Mouse (Mus musculus) spleen, adult 2 months (tissue): ENCODE measurements at regions not wholly inside any gene's neighbourhood (a gene's known extent, or its start where the extent isn't known, plus 50 kb on each side); places are given as distances from the start of the nearest gene placed in this dataset.

ENCODE experiments used
- DNase-seq, 2 experiments: peaks; one replicate each; pipeline versions ENCODE4 v3.0.0 to v3.0.0-alpha.2; 2012 to 2021; ENCODE audit warnings: low spot score in 2 of 2, low read depth in 1 of 2
- H3K27ac ChIP-seq: fragments of 200-500 bp; 2 replicates; pipeline ENCODE4 v1.5.1; 2012; ENCODE audit warnings: low read length, inconsistent platforms; ENCODE audit not compliant: insufficient read depth
- H3K27me3 ChIP-seq: fragments of 200-500 bp; 2 replicates; pipeline ENCODE4 v1.6.1; 2012; ENCODE audit warnings: mild to moderate bottlenecking, moderate library complexity, low read length, inconsistent platforms; ENCODE audit not compliant: control insufficient read depth, insufficient read depth
- H3K36me3 ChIP-seq: fragments of 200-500 bp; 2 replicates; pipeline ENCODE4 v1.6.1; 2012; ENCODE audit warnings: mild to moderate bottlenecking, low read length, inconsistent platforms; ENCODE audit not compliant: control insufficient read depth, insufficient read depth
- H3K4me1 ChIP-seq: fragments of 200-500 bp; 2 replicates; pipeline ENCODE4 v1.6.1; 2011; ENCODE audit warnings: inconsistent platforms; ENCODE audit not compliant: control insufficient read depth, insufficient read depth, insufficient read length
- H3K4me3 ChIP-seq: fragments of 200-500 bp; 2 replicates; pipeline ENCODE4 v1.5.1; 2011; ENCODE audit warnings: mild to moderate bottlenecking, inconsistent platforms; ENCODE audit not compliant: insufficient read depth, insufficient read length; ENCODE audit errors: extremely low read depth
- CTCF ChIP-seq: fragments of 200-500 bp; IDR thresholded peaks from 2 replicates; pipeline ENCODE4 v1.5.1; 2011; ENCODE audit warnings: mild to moderate bottlenecking, inconsistent platforms; ENCODE audit not compliant: insufficient read depth, insufficient read length, insufficient replicate concordance; ENCODE audit errors: extremely low read depth
- POLR2A ChIP-seq: fragments of 200-500 bp; IDR thresholded peaks from 2 replicates; pipeline ENCODE4 v1.6.1; 2011; ENCODE audit warnings: low read depth, low read length, inconsistent platforms
- WGBS: fragments of 180-500 bp; shearing (Covaris S2); methylation state at CpG from one replicate; pipeline ENCODE4 v1.1.7; 2018; 5-methylcytosine and 5-hydroxymethylcytosine counted together

DNA sequence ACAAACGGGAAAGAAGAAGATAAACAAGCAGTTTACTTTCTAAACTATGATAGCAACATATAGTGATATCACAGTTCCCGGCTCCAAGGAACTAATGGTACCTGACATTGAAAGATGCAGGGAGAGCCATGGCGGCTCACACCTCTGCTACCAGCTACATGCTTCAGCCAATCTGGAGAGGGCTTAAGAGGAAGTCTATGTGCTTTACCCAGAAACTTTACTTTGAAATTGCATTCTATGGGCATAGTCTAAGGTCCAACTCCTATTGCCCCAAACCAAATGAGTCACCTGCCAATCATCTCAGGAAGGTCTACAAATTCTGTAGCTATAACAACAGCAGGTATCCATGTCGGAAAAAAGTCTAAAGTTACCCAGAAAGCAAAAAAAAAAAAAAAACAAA, 146.9 kb downstream of the Samd5 start:
- Histone ChIP-seq H3K4me1 (no peaks in the 10 kb centered on the region), H3K36me3 (no peaks in the 10 kb centered on the region), H3K27me3 (no peaks in the 10 kb centered on the region), H3K27ac (no peak overlapping the region), H3K4me3 (no peak overlapping the region)
- 86% methylated on average over 4 of the region's 4 CpGs for WGBS
- TF ChIP-seq CTCF: no peak
- no peak for TF ChIP-seq POLR2A
- no peak for DNase-seq

DNA sequence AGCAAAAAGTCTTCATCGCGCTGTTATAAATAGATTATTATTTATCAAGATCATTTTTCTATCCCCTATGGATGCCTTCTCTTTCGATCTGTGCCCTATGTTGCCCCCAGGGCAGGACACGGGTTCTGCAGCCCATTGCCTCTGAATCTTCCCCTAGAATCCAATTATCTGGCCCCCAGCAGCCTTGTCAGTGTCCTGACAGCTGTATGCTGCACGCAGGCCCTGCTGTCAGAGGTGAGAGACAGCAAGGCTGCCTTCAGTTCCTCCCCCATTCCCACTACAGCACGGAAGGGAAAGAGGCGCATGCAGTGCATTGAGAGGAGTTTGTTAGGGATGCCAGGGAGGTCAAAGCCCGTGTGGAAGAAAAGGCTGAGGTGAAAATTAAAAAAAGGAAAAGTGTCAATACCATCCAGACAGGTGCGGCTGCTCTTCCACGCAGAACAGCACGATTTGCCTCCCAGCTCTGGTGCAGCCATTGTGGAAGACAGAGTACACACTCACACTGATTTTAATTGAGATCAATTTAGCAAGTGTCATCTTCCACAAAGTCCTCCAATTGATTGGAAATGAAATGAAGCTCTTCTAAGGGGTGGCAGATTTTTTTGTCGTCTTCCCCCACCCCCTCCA, 165.1 kb downstream of the Samd5 start:
- Histone ChIP-seq H3K27ac (no peak overlapping the region), H3K4me3 (no peak overlapping the region), H3K27me3 (no peaks in the 10 kb centered on the region), H3K4me1 (no peaks in the 10 kb centered on the region), H3K36me3 (no peaks in the 10 kb centered on the region)
- TF ChIP-seq POLR2A (no peak), CTCF (no peak)
- DNase-seq: no peak
- 87% methylated on average over 12 of the region's 12 CpGs for WGBS

DNA sequence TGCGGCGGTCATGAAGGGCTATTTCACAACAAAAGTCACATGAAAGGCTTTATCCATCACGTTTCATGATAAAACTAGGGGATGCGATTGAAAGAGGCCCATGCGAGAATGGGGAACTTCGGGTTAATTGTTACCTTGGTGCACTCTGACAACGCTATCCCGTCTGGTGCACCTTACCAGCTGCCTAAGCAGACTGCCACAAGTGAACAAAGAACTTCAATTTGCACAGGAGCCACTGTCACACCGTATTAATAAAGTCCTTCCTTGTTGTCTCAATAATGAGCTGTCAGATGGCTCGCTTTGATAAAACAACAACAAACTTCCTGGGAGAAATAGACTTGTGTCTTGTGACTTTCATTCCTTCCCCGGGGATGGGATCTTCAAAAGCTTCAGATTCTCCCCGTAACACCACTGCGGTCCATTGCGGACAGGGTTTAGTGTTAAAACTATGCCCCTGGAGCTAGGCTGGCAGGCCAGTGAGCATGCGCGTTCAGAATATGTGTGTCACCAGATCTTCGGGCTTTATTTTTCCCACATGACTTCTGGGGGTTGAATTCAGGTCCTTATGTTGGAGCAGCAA, 165.8 kb downstream of the Samd5 start:
- Histone ChIP-seq H3K36me3 (no peaks in the 10 kb centered on the region), H3K4me1 (no peaks in the 10 kb centered on the region), H3K27me3 (no peaks in the 10 kb centered on the region), H3K4me3 (no peak overlapping the region), H3K27ac (no peak overlapping the region)
- no peak for DNase-seq
- no peak for TF ChIP-seq POLR2A
- TF ChIP-seq CTCF: no peak
- WGBS: 90% methylated on average over 17 of the region's 17 CpGs

DNA sequence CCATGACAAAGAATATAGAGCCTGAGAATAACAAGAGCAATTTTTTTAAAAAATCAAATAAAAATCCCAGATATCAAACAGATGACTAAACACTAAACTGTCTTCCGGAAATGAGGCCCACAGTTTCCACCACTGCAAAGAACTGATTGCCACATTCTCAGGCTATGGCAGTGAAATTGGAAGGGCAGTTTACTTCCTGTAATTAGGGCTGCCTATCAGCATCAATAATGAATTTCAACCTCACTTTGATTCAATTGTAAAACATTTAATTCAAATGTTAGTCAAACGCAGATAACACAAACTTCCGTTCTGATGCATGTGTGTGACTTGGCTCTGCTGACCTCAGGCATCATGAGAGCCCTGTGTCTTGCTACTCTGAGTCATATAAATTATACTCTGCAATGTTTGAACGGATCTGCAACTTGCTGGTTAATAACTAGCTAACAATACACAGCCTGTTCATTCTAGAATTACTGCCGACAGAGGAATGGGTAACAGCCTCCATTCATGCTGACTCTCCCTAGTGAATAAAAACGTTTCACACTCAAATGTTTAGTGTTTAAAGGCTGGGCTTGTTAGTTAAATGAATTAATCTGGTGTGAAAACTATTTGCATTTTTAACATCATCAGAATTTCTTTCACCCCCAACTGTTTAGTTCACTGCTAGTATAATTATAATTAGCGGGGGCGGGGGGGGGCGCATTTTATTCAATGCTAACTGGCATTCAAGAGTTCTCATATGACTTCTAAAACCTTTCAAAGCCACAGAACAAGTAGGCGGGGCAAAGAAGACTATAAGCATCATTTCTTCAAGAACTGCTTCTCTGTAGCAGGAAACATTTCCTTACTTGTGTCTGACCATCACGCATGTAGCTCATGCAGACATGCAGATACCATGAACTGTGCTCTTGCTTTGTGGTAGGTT, 171.2 kb downstream of the Samd5 start:
- no peaks in the 10 kb centered on the region for H3K4me1 ChIP-seq
- 84% methylated on average over 11 of the region's 11 CpGs for WGBS
- no peaks in the 10 kb centered on the region for H3K36me3 ChIP-seq
- no peak overlapping the region for H3K4me3 ChIP-seq
- DNase-seq: no peak
- no peaks in the 10 kb centered on the region for H3K27me3 ChIP-seq
- TF ChIP-seq CTCF (no peak), POLR2A (no peak)
- H3K27ac ChIP-seq: no peak overlapping the region

DNA sequence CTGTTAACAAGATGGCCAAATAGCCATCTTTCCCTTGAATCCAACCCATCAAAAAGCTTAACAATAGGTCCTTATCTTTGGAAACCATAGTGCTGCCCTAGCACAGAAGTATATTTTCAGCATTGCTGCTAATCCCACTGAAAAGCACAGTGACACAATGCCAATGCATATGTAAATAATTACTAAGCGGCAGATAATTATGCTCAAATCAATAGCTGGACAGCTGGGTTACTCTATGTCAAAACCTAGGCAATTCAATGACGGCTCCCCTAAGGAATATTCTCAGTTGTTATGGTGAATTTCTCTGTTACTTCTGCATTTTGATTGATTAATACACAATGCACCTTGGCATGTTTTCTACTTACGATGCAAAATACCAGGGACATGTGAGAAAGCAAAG, 176.5 kb downstream of the Samd5 start:
- no peak for TF ChIP-seq CTCF
- no peak for TF ChIP-seq POLR2A
- 90% methylated on average over 3 of the region's 3 CpGs for WGBS
- no peaks in the 10 kb centered on the region for H3K4me1 ChIP-seq

DNA sequence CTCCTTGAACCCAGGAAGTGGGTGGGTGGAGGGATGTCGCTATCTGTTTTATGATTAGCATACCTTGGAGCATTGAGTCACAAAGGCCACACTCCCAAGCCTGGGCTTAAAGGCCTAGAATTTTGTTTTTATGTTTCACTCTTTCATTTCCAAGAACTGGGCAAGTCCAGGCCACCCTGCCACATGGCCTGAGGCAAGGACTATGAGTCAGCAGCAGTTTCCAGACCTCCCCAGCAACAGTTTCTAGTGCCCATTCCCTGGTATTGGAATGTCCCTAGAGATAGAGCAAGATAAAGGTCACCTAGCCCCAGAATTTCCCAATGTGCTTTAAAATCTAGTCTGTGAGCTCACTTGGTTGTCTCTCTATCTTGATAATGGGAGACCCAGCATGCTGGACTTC, 178.0 kb downstream of the Samd5 start:
- Histone ChIP-seq H3K27me3 (no peaks in the 10 kb centered on the region), H3K36me3 (no peaks in the 10 kb centered on the region), H3K27ac (no peak overlapping the region), H3K4me3 (no peak overlapping the region), H3K4me1 (no peaks in the 10 kb centered on the region)
- WGBS: 78% methylated on average over 1 of the region's 1 CpGs
- no peak for DNase-seq
- TF ChIP-seq POLR2A (no peak), CTCF (no peak)

More for the DNA sequence above, 176.5 kb downstream of the Samd5 start:
- Histone ChIP-seq H3K27ac (no peak overlapping the region), H3K27me3 (no peaks in the 10 kb centered on the region), H3K36me3 (no peaks in the 10 kb centered on the region), H3K4me3 (no peak overlapping the region)
- DNase-seq: no peak
